Mouse (Mus musculus) lung, postnatal 0 days (tissue): ENCODE measurements around the gene Hes2. TPM values are rescaled to one million over a fixed set of nuclear protein-coding genes. Genes with fewer than 3 reads are reported as not detected.

Experiments used
- ATAC-seq: fragments of 200-750 bp; cut with Nextera tagmentation; 2 replicates; pipeline ENCODE4 v1.8.0; 2017; ENCODE audit warnings: moderate library complexity
- DNase-seq: peaks from one replicate; pipeline ENCODE4 v3.0.0-alpha.2; 2016; ENCODE audit warnings: low spot score
- H3K27ac ChIP-seq: fragments of 300-500 bp; sonication (generic); 2 replicates; pipeline ENCODE4 v1.5.1; 2014; ENCODE audit warnings: antibody characterized with exemption, mild to moderate bottlenecking, low read length, mixed read lengths
- H3K27me3 ChIP-seq: fragments of 300-500 bp; sonication (generic); replicated peaks from 2 replicates; pipeline ENCODE4 v1.6.1; 2014; ENCODE audit warnings: low read length, mixed read lengths; ENCODE audit not compliant: insufficient read depth
- H3K36me3 ChIP-seq: fragments of 300-500 bp; sonication (generic); 2 replicates; pipeline ENCODE4 v1.6.1; 2014; ENCODE audit warnings: low read length, mixed read lengths; ENCODE audit not compliant: insufficient read depth
- H3K4me1 ChIP-seq: fragments of 300-500 bp; sonication (generic); 2 replicates; pipeline ENCODE4 v1.6.1; 2014; ENCODE audit warnings: antibody characterized with exemption, low read depth, low read length, mixed read lengths; ENCODE audit not compliant: insufficient read depth
- H3K4me2 ChIP-seq: fragments of 300-500 bp; sonication (generic); replicated peaks from 2 replicates; pipeline ENCODE4 v1.6.1; 2014; ENCODE audit warnings: low read depth, mild to moderate bottlenecking, low read length, moderate library complexity, mixed read lengths
- H3K4me3 ChIP-seq: fragments of 300-500 bp; sonication (generic); 2 replicates; pipeline ENCODE4 v1.5.1; 2014; ENCODE audit warnings: low read depth, low read length
- H3K9ac ChIP-seq: fragments of 300-500 bp; sonication (generic); replicated peaks from 2 replicates; pipeline ENCODE4 v1.6.1; 2014; ENCODE audit warnings: low read depth, mild to moderate bottlenecking
- H3K9me3 ChIP-seq: fragments of 300-500 bp; sonication (generic); 2 replicates; pipeline ENCODE4 v1.6.1; 2016; ENCODE audit warnings: low read length, mixed read lengths
- CTCF ChIP-seq: IDR thresholded peaks from 2 replicates; pipeline ENCODE4 v1.5.1; 2016; ENCODE audit warnings: antibody characterized with exemption, mild to moderate bottlenecking
- EP300 ChIP-seq: IDR thresholded peaks from 2 replicates; pipeline ENCODE4 v1.6.1; 2016; ENCODE audit warnings: antibody characterized with exemption, mild to moderate bottlenecking, control low read depth
- WGBS: fragments of 180-500 bp; shearing (Covaris S2); extraction: QIAGEN DNeasy Blood & Tissue Kit; methylation state at CpG from one replicate; pipeline ENCODE4 v1.1.7; 2014; 5-methylcytosine and 5-hydroxymethylcytosine counted together
- polyA plus RNA-seq: library from polyadenylated mRNA; unstranded; fragments of >200 nt; fragmentation: Nextera tagmentation; extraction: Ambion mirVana; gene quantifications from 2 replicates; pipeline ENCODE4 v1.2.1, GENCODE M21; 2015

The Hes2 gene
- polyA plus RNA-seq, 1 experiment from 2014 or later: 0.26 TPM

- no peak overlapping the region for H3K27ac ChIP-seq
- no peaks in the 10 kb centered on the region for H3K36me3 ChIP-seq
- no peak overlapping the region for H3K4me2 ChIP-seq
- no peaks in the 10 kb centered on the region for H3K27me3 ChIP-seq
- WGBS: 57% methylated on average over 9 of the region's 9 CpGs
- H3K4me3 ChIP-seq: no peak overlapping the region
- no peak for TF ChIP-seq CTCF
- peak; percentile 41; the same call in 1 of the 2 replicates for TF ChIP-seq EP300
- H3K4me1 ChIP-seq: peaks cover 3% of the 10 kb centered on the region; the same call in 1 of the 2 replicates
- H3K9ac ChIP-seq: no peak overlapping the region
- no peaks in the 10 kb centered on the region for H3K9me3 ChIP-seq
- ATAC-seq (peak; percentile 3; the same call in 1 of the 2 replicates), DNase-seq (peak; percentile 77)
These were observed 15.3 kb downstream of the Hes2 start for GRCm38 (mm10) chr4:152173956-152174355.

GRCm38 (mm10) chr4:152176638-152177037 is 18.0 kb downstream of the Hes2 start:
- no peak overlapping the region for H3K4me3 ChIP-seq
- H3K9me3 ChIP-seq: no peaks in the 10 kb centered on the region
- H3K4me2 ChIP-seq: no peak overlapping the region
- ATAC-seq (no peak), DNase-seq (no peak)
- no peak overlapping the region for H3K9ac ChIP-seq
- WGBS: 61% methylated on average over 3 of the region's 3 CpGs
- peaks cover 6% of the 10 kb centered on the region; the same call in 1 of the 2 replicates for H3K4me1 ChIP-seq
- no peak overlapping the region for H3K27ac ChIP-seq
- no peaks in the 10 kb centered on the region for H3K27me3 ChIP-seq
- TF ChIP-seq CTCF: no peak
- TF ChIP-seq EP300: no peak
- no peaks in the 10 kb centered on the region for H3K36me3 ChIP-seq

GRCm38 (mm10) chr4:152177174-152177536 is 18.5 kb downstream of the Hes2 start:
- ATAC-seq (no peak), DNase-seq (no peak)
- no peaks in the 10 kb centered on the region for H3K27me3 ChIP-seq
- H3K36me3 ChIP-seq: no peaks in the 10 kb centered on the region
- H3K27ac ChIP-seq: peak overlapping the region; percentile 87
- no peak for TF ChIP-seq CTCF
- no peak for TF ChIP-seq EP300
- peak overlapping the region; percentile 68 for H3K4me3 ChIP-seq
- H3K4me1 ChIP-seq: peaks cover 6% of the 10 kb centered on the region; the same call in 1 of the 2 replicates
- peak overlapping the region; percentile 59 for H3K9ac ChIP-seq
- no peaks in the 10 kb centered on the region for H3K9me3 ChIP-seq
- peak overlapping the region; percentile 91 for H3K4me2 ChIP-seq
- WGBS: 57% methylated on average over 6 of the region's 6 CpGs

- H3K9me3 ChIP-seq: no peaks in the 10 kb centered on the region
- WGBS: under 1% methylated on average over 61 of the region's 108 CpGs
- H3K9ac ChIP-seq: peak within 1 kb of the TSS; percentile 59
- TF ChIP-seq EP300: no peak
- TF ChIP-seq CTCF: no peak
- H3K27me3 ChIP-seq: no peaks in the 10 kb centered on the region
- ATAC-seq (peak; percentile 98), DNase-seq (peak; percentile 96)
- peak within 1 kb of the TSS; percentile 91 for H3K4me2 ChIP-seq
- no peaks in the 10 kb centered on the region for H3K36me3 ChIP-seq
- peak within 1 kb of the TSS; percentile 87 for H3K27ac ChIP-seq
- H3K4me3 ChIP-seq: peak within 1 kb of the TSS; percentile 68
- peaks cover 6% of the 10 kb centered on the region; the same call in 1 of the 2 replicates for H3K4me1 ChIP-seq
These were observed 19.1 kb downstream of the Hes2 start, which contains the start of gene Acot7 for GRCm38 (mm10) chr4:152177537-152178343. Acot7 (plus strand) TSS chr4:152178134.

GRCm38 (mm10) chr4:152178344-152178864 is 19.7 kb downstream of the Hes2 start:
- no peaks in the 10 kb centered on the region for H3K36me3 ChIP-seq
- TF ChIP-seq EP300: peak; percentile 57
- TF ChIP-seq CTCF: no peak
- DNase-seq (peak; percentile 66), ATAC-seq (peak; percentile 41)
- H3K4me3 ChIP-seq: peak overlapping the region; percentile 68
- 2% methylated on average over 34 of the region's 35 CpGs for WGBS
- H3K9ac ChIP-seq: no peak overlapping the region; the same call in 1 of the 2 replicates
- H3K4me1 ChIP-seq: peaks cover 6% of the 10 kb centered on the region; the same call in 1 of the 2 replicates
- peak overlapping the region; percentile 35; the same call in 1 of the 2 replicates for H3K27ac ChIP-seq
- H3K27me3 ChIP-seq: no peaks in the 10 kb centered on the region
- no peaks in the 10 kb centered on the region for H3K9me3 ChIP-seq
- H3K4me2 ChIP-seq: peak overlapping the region; percentile 91
